Mouse (Mus musculus): ENCODE measurements around the gene Ldlrap1.

GRCm38 (mm10) chr4:134734629-134735081 lies 33.2 kb downstream of the Ldlrap1 start:
- no peak for TF ChIP-seq ETS1 (conservative IDR thresholded peaks at IDR 0.05; ENCODE audit: low read depth, low read length)
- TF ChIP-seq ZKSCAN1 (IDR thresholded peaks at IDR 0.05; ENCODE audit: borderline replicate concordance, low read depth, low read length), result no peak
- no peak for TF ChIP-seq POLR2A (IDR thresholded peaks at IDR 0.05; ENCODE audit: low read depth, low read length)
- no peak for TF ChIP-seq CHD2 (IDR thresholded peaks at IDR 0.05; ENCODE audit: low read length)
- no peak for TF ChIP-seq CTCF (conservative IDR thresholded peaks at IDR 0.05 in 1 of 2, IDR thresholded peaks at IDR 0.05 in 1 of 2; ENCODE audit: low read depth in 2 of 2, low read length in 2 of 2)
- no peak for TF ChIP-seq USF1 (IDR thresholded peaks at IDR 0.05; ENCODE audit: low read depth, low read length)
- no peak for TF ChIP-seq EP300 (IDR thresholded peaks at IDR 0.05; ENCODE audit: low read length)
- TF ChIP-seq JUND (conservative IDR thresholded peaks at IDR 0.05; ENCODE audit: low read depth, low read length), result no peak
- TF ChIP-seq HCFC1 (IDR thresholded peaks at IDR 0.05; ENCODE audit: low read depth, low read length), result no peak
- no peak for TF ChIP-seq ZC3H11A (IDR thresholded peaks at IDR 0.05; ENCODE audit: low read depth, low read length)
- TF ChIP-seq ZNF384 (IDR thresholded peaks at IDR 0.05; ENCODE audit: low read depth, low read length), result no peak
- TF ChIP-seq PAX5 (IDR thresholded peaks at IDR 0.05; ENCODE audit: low read length), result no peak
- TF ChIP-seq POLR2AphosphoS2 (IDR thresholded peaks at IDR 0.05; ENCODE audit: low read depth, low read length), result no peak
- no peak for TF ChIP-seq ELF1 (IDR thresholded peaks at IDR 0.05; ENCODE audit: low read depth, low read length)

Data from CH12.LX (cell line).